Comparison of ENCODE assay signal across 10 mouse cellular contexts in the genomic region with DNA sequence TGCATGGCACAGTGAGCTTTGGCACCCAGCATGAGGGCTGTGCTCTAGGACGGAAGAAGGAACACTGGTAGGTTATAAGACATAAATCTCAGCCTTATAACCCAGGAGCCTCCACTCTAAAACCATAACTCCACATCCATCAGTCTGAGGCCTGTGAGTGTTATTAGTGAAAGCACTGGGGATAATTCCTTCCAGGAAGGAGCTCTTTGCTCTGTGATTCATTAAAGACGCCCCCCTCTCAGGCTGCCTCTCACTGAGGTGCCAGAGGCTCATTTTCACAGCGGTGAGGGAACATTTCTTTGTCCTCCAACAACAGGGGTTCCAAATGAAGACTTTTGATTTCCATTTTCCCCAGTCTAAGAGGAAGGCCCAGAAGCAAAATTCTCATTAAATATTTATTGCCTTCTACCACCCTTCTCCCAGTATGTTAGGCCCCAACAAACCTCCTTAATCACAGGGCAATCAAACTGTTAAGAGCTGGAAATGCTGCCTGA.
DNase-seq lines count a peak whose midpoint lies in the region; ATAC-seq and TF ChIP-seq lines count a peak whose summit lies in the region.
"Had no signal": no experiment of that assay in that cellular context is flagged by ENCODE, and none has a peak within 500 bp of the region (broad histone marks: within the 10 kb centered on the region; RNA-seq: fewer than 3 reads in every experiment).

No protein-coding gene starts in this region.

- H3K36me3 ChIP-seq in midbrain, embryonic 10.5 days = no peaks in the 10 kb centered on the region
- no peaks in the 10 kb centered on the region for H3K36me3 ChIP-seq in midbrain, postnatal 0 days (ENCODE audit: insufficient read depth, low read length)
- no peaks in the 10 kb centered on the region for H3K36me3 ChIP-seq in forebrain, embryonic 15.5 days
- H3K36me3 ChIP-seq in limb, embryonic 12.5 days = no peaks in the 10 kb centered on the region
- no peaks in the 10 kb centered on the region for H3K36me3 ChIP-seq in neural tube, embryonic 14.5 days (ENCODE audit: control insufficient read depth, insufficient read depth, low read length)
- H3K36me3 ChIP-seq: liver, embryonic 15.5 days had no signal

- DNase-seq in midbrain, embryonic 10.5 days (ENCODE audit: low spot score) = no peak
- DNase-seq in midbrain, postnatal 0 days (ENCODE audit: low spot score) = no peak
- DNase-seq in testis, postnatal 10 days (ENCODE audit: low spot score) = no peak
- no peak for DNase-seq in left cerebral cortex, adult 9 months (ENCODE audit: low spot score in 2 of 2)
- no peak for DNase-seq in heart, adult 18-20 months
- DNase-seq: lung, postnatal 36 days had no signal

- no peak overlapping the region for H3K4me3 ChIP-seq in midbrain, embryonic 10.5 days
- no peak overlapping the region for H3K4me3 ChIP-seq in midbrain, postnatal 0 days (ENCODE audit: low read depth, low read length)
- H3K4me3 ChIP-seq in forebrain, embryonic 15.5 days = no peak overlapping the region
- no peak overlapping the region for H3K4me3 ChIP-seq in limb, embryonic 12.5 days (replicated peaks)
- no peak overlapping the region for H3K4me3 ChIP-seq in neural tube, embryonic 14.5 days (ENCODE audit: low read depth, low read length)
- H3K4me3 ChIP-seq: liver, embryonic 15.5 days had no signal

- 27% methylated on average over 3 of the region's 3 CpGs for WGBS in midbrain, embryonic 10.5 days
- WGBS in midbrain, postnatal 0 days = 16% methylated on average over 3 of the region's 3 CpGs
- 13% methylated on average over 3 of the region's 3 CpGs for WGBS in forebrain, embryonic 15.5 days
- 10% methylated on average over 3 of the region's 3 CpGs for WGBS in limb, embryonic 12.5 days
- 8% methylated on average over 3 of the region's 3 CpGs for WGBS in neural tube, embryonic 14.5 days

- no peaks in the 10 kb centered on the region for H3K9me3 ChIP-seq in midbrain, embryonic 10.5 days (replicated peaks)
- no peaks in the 10 kb centered on the region for H3K9me3 ChIP-seq in midbrain, postnatal 0 days (ENCODE audit: low read length)
- no peaks in the 10 kb centered on the region for H3K9me3 ChIP-seq in forebrain, embryonic 15.5 days
- no peaks in the 10 kb centered on the region for H3K9me3 ChIP-seq in limb, embryonic 12.5 days
- H3K9me3 ChIP-seq in neural tube, embryonic 14.5 days (ENCODE audit: control insufficient read depth, low read length) = no peaks in the 10 kb centered on the region
- H3K9me3 ChIP-seq: liver, embryonic 15.5 days had no signal

- H3K4me2 ChIP-seq in midbrain, postnatal 0 days (ENCODE audit: low read depth, low read length, poor library complexity, severe bottlenecking) = no peak overlapping the region
- no peak overlapping the region for H3K4me2 ChIP-seq in forebrain, embryonic 15.5 days (replicated peaks)
- no peak overlapping the region for H3K4me2 ChIP-seq in limb, embryonic 12.5 days
- no peak overlapping the region for H3K4me2 ChIP-seq in neural tube, embryonic 14.5 days (ENCODE audit: low read depth, low read length)
- H3K4me2 ChIP-seq: liver, embryonic 15.5 days had no signal

- no peak overlapping the region for H3K9ac ChIP-seq in midbrain, postnatal 0 days (replicated peaks; ENCODE audit: low read length, poor library complexity, severe bottlenecking)
- no peak overlapping the region for H3K9ac ChIP-seq in forebrain, embryonic 15.5 days (replicated peaks)
- H3K9ac ChIP-seq in limb, embryonic 12.5 days (replicated peaks) = no peak overlapping the region
- H3K9ac ChIP-seq in neural tube, embryonic 14.5 days (replicated peaks; ENCODE audit: low read depth, low read length) = no peak overlapping the region
- H3K9ac ChIP-seq: liver, embryonic 15.5 days had no signal

- no peaks in the 10 kb centered on the region for H3K27me3 ChIP-seq in midbrain, embryonic 10.5 days (ENCODE audit: low read depth, poor library complexity, severe bottlenecking)
- no peaks in the 10 kb centered on the region for H3K27me3 ChIP-seq in midbrain, postnatal 0 days (ENCODE audit: insufficient read depth, low read length)
- H3K27me3 ChIP-seq in forebrain, embryonic 15.5 days = no peaks in the 10 kb centered on the region
- H3K27me3 ChIP-seq in limb, embryonic 12.5 days = no peaks in the 10 kb centered on the region
- no peaks in the 10 kb centered on the region for H3K27me3 ChIP-seq in neural tube, embryonic 14.5 days (ENCODE audit: control insufficient read depth, insufficient read depth, low read length)
- H3K27me3 ChIP-seq: liver, embryonic 15.5 days had no signal

- H3K27ac ChIP-seq in midbrain, embryonic 10.5 days (replicated peaks) = 0 out of 2 replicates have a peak overlapping the region, but pooled peaks have one; percentile 23
- H3K27ac ChIP-seq in midbrain, postnatal 0 days (ENCODE audit: low read depth, low read length) = no peak overlapping the region
- H3K27ac ChIP-seq in forebrain, embryonic 15.5 days (replicated peaks) = no peak overlapping the region
- H3K27ac ChIP-seq in limb, embryonic 12.5 days = peak overlapping the region; percentile 74
- H3K27ac ChIP-seq in neural tube, embryonic 14.5 days (ENCODE audit: low read depth, low read length) = no peak overlapping the region
- H3K27ac ChIP-seq: liver, embryonic 15.5 days had no signal

- peaks cover 7% of the 10 kb centered on the region; the same call in 1 of the 2 replicates for H3K4me1 ChIP-seq in midbrain, embryonic 10.5 days
- H3K4me1 ChIP-seq in midbrain, postnatal 0 days (ENCODE audit: insufficient read depth, low read length) = no peaks in the 10 kb centered on the region
- H3K4me1 ChIP-seq in forebrain, embryonic 15.5 days = peaks cover 11% of the 10 kb centered on the region; the same call in 1 of the 2 replicates
- H3K4me1 ChIP-seq in limb, embryonic 12.5 days (replicated peaks) = peaks cover 38% of the 10 kb centered on the region
- H3K4me1 ChIP-seq in neural tube, embryonic 14.5 days (ENCODE audit: control insufficient read depth, insufficient read depth, low read length) = no peaks in the 10 kb centered on the region
- H3K4me1 ChIP-seq: liver, embryonic 15.5 days had no signal

- no peak for TF ChIP-seq CTCF in midbrain, postnatal 0 days (IDR thresholded peaks at IDR 0.05)

- ATAC-seq in midbrain, postnatal 0 days (ENCODE audit: low FRiP score) = no peak
- peak; percentile 41; the same call in 1 of the 2 replicates for ATAC-seq in forebrain, embryonic 15.5 days (replicated peaks)
- ATAC-seq in limb, embryonic 12.5 days (ENCODE audit: insufficient number of reproducible peaks, insufficient read depth, low FRiP score, low TSS enrichment, low read depth) = peak; percentile 63
- ATAC-seq in neural tube, embryonic 14.5 days (ENCODE audit: low read depth) = peak; percentile 83

Comparison
In these comparisons a context has a peak if more than half of its experiments do, and no peak if none do; other contexts are left out.
1. H3K27ac ChIP-seq: peak in midbrain, embryonic 10.5 days (single experiment) and limb, embryonic 12.5 days (single experiment); none in midbrain, postnatal 0 days (single experiment), forebrain, embryonic 15.5 days (single experiment) and neural tube, embryonic 14.5 days (single experiment).